Mouse (Mus musculus) forebrain, postnatal 0 days (tissue): ENCODE data around the gene Kifc1. TPM values are rescaled to one million over a fixed set of nuclear protein-coding genes. Genes with fewer than 3 reads are reported as not detected.
A peak's percentile ranks its signal among the peaks of the same experiment; 100 is the strongest.

ENCODE experiments used
- ATAC-seq: fragments of 200-750 bp; cut with Nextera tagmentation; 2 replicates; pipeline ENCODE4 v1.8.0; 2017; ENCODE audit warnings: mild to moderate bottlenecking, moderate library complexity
- DNase-seq: peaks from one replicate; pipeline ENCODE4 v3.0.0-alpha.2; 2015
- H3K27ac ChIP-seq: fragments of 300-500 bp; sonication (generic); 2 replicates; pipeline ENCODE4 v1.5.1; 2014; ENCODE audit warnings: low read depth, mild to moderate bottlenecking, antibody characterized with exemption, low read length, moderate library complexity, mixed read lengths
- H3K27me3 ChIP-seq: fragments of 300-500 bp; sonication (generic); 2 replicates; pipeline ENCODE4 v1.6.1; 2014; ENCODE audit warnings: mild to moderate bottlenecking, low read length, mixed read lengths; ENCODE audit not compliant: insufficient read depth
- H3K36me3 ChIP-seq: fragments of 300-500 bp; sonication (generic); 2 replicates; pipeline ENCODE4 v1.6.1; 2014; ENCODE audit warnings: mild to moderate bottlenecking, moderate library complexity; ENCODE audit not compliant: insufficient read depth
- H3K4me1 ChIP-seq: fragments of 300-500 bp; sonication (generic); 2 replicates; pipeline ENCODE4 v1.6.1; 2014; ENCODE audit warnings: antibody characterized with exemption; ENCODE audit not compliant: insufficient read depth
- H3K4me2 ChIP-seq: fragments of 300-500 bp; sonication (generic); 2 replicates; pipeline ENCODE4 v1.6.1; 2014; ENCODE audit warnings: low read depth, mild to moderate bottlenecking, moderate library complexity
- H3K4me3 ChIP-seq: fragments of 300-500 bp; sonication (generic); 2 replicates; pipeline ENCODE4 v1.5.1; 2014; ENCODE audit warnings: low read depth, low read length, mixed read lengths
- H3K9ac ChIP-seq: fragments of 300-500 bp; sonication (generic); 2 replicates; pipeline ENCODE4 v1.6.1; 2014; ENCODE audit warnings: mild to moderate bottlenecking
- H3K9me3 ChIP-seq: fragments of 300-500 bp; sonication (generic); 2 replicates; pipeline ENCODE4 v1.6.1; 2016; ENCODE audit warnings: low read length
- CTCF ChIP-seq: sonication (generic); IDR thresholded peaks from 2 replicates; pipeline ENCODE4 v1.5.1; 2016; ENCODE audit warnings: antibody characterized with exemption, control low read depth, low read depth
- WGBS: fragments of 180-500 bp; shearing (Covaris S2); extraction: QIAGEN DNeasy Blood & Tissue Kit; methylation state at CpG from one replicate; pipeline ENCODE4 v1.1.7; 2014; 5-methylcytosine and 5-hydroxymethylcytosine counted together
- microRNA-seq, 2 experiments: library from miRNA; unstranded; fragments of <30 nt; microRNA quantifications; one replicate each; pipeline ENCODE4; 2016
- polyA plus RNA-seq: library from polyadenylated mRNA; unstranded; fragments of >200 nt; fragmentation: Nextera tagmentation; extraction: Ambion mirVana; gene quantifications from 2 replicates; pipeline ENCODE4 v1.2.1, GENCODE M21; 2015
- total RNA-seq: library from RNA; depleted of rRNA; stranded (reverse); fragments of >200 nt; gene quantifications from 2 replicates; pipeline ENCODE4 v1.2.3, GENCODE M21; 2014; rRNA removed

Gene Kifc1
- total and polyA plus RNA-seq, 2 experiments from 2014 or later = 1.3 to 4.7 TPM

DNA sequence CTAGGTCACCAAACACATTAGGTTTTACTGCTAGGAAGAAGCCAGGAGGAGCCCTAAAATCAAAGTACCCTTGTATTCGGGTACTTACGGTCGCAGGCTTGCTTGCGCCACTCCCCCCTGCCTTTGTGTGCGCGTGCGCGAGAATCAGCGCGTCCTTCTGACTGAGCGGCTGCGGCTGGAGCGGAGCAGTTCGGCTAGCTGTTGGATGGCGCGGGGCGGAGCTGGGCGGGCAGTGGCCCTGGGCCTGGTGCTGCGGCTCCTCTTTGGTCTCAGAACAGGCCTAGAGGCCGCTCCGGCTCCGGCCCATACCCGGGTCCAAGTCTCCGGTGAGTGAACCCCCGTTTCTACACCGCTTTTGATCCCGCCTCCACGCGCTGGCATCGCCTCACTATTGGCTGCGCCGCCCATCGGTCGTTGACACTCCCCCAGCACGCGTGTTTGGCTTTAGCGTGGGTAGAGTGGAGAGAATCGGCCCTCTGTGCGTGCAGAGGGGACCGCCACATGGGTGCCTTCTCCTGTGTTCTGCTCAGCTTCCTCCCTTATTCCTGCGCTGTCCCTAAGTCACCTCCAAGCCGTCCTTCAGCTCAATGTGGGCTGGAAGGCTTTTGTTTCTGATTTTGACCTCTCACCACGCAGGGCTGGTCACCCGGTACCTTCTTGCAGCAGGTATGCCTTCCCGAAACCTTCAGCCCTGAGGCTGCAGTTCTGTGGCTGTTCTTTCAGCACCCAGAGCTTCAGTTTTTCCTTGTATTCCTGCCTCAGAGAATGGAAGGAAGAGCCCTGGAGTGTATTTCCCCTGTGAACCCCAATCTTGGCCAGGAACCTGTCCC lies 47.3 kb downstream of the Kifc1 start, which contains the start of gene Cd320:
Gene Cd320 (plus strand): TSS at position 126 of the 830 bp plus-strand sequence.
- peaks cover 17% of the 10 kb centered on the region for H3K36me3 ChIP-seq
- H3K27me3 ChIP-seq = no peaks in the 10 kb centered on the region
- peak within 1 kb of the TSS; percentile 87 for H3K4me2 ChIP-seq
- peaks cover 10% of the 10 kb centered on the region for H3K4me1 ChIP-seq
- H3K9ac ChIP-seq = peak within 1 kb of the TSS; percentile 70
- ATAC-seq (peak; percentile 97), DNase-seq (peak; percentile 96)
- no peaks in the 10 kb centered on the region for H3K9me3 ChIP-seq
- H3K27ac ChIP-seq = peak within 1 kb of the TSS; percentile 80
- WGBS = under 1% methylated on average over 45 of the region's 45 CpGs
- H3K4me3 ChIP-seq = peak within 1 kb of the TSS; percentile 74
- peak; percentile 55 for TF ChIP-seq CTCF

DNA sequence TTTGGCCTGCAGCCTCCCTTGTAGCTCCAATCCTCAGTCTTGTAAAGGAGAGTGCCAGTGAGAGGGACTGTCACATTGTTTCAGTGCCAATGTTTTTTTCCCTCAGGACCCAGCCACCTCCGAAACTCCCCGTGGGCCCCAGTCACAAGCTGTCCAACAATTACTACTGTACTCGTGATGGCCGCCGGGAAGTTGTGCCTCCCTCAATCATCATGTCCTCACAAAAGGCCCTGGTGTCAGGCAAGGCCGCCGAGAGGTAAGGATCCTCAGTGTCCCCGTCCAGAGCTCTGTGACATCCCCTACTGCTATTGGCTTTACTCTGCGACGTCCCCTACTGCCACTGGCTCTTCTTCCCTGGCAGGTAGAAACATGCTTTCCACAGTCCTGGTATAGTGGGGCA lies 60.9 kb downstream of the Kifc1 start:
- no peak for TF ChIP-seq CTCF
- H3K36me3 ChIP-seq = peaks cover 44% of the 10 kb centered on the region
- H3K27ac ChIP-seq = no peak overlapping the region
- no peak overlapping the region for H3K4me2 ChIP-seq
- H3K9me3 ChIP-seq = no peaks in the 10 kb centered on the region
- H3K27me3 ChIP-seq = no peaks in the 10 kb centered on the region
- ATAC-seq (no peak), DNase-seq (no peak)
- H3K9ac ChIP-seq = no peak overlapping the region
- no peak overlapping the region for H3K4me3 ChIP-seq
- WGBS = 82% methylated on average over 10 of the region's 10 CpGs
- H3K4me1 ChIP-seq = peaks cover 3% of the 10 kb centered on the region; the same call in 1 of the 2 replicates

DNA sequence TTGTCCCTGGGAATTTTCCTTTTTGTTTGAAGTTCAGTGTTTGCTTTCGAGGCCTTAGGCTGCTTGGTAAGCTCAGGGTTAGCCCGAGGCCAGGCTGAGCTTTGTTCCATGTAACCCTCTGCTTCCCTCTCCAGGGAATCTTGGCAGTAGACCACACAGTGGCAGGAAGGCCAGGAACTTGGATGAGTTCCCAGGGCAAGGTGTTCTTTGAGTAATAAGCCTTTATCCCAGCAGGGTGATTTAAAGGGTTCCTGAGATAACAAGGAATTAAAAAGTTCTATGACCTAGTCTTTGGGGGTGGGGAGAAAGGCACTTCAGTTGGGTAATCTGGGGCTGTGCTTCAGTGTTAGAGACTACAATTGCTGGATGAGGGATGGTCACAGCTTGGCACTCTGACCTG lies 61.6 kb downstream of the Kifc1 start:
- no peak overlapping the region for H3K27ac ChIP-seq
- H3K9ac ChIP-seq = no peak overlapping the region
- 30% methylated on average over 2 of the region's 2 CpGs for WGBS
- no peak overlapping the region for H3K4me3 ChIP-seq
- no peaks in the 10 kb centered on the region for H3K9me3 ChIP-seq
- TF ChIP-seq CTCF = no peak
- peaks cover 3% of the 10 kb centered on the region; the same call in 1 of the 2 replicates for H3K4me1 ChIP-seq
- ATAC-seq = no peak
- no peak for DNase-seq
- H3K4me2 ChIP-seq = no peak overlapping the region
- no peaks in the 10 kb centered on the region for H3K27me3 ChIP-seq
- peaks cover 38% of the 10 kb centered on the region for H3K36me3 ChIP-seq

DNA sequence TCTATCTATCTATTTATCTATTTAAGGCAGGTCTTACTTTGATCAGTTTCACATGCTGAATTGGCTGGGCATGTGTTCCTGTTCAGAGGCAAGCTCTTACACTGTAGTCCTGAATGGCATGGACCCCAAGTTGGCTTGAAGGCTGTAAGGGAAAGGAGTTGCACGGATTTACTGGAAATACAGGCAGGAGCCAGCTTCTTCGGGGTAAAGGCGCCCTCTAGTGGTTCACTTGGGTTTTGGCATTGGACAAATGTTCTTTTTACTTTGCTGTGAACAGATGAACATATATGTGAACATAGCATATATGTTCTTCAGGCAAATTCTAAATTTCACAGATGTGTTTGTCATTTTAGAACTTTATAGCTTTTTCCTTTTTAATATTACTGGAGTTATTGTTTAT lies 63.6 kb downstream of the Kifc1 start:
- peak; percentile 86 for DNase-seq
- WGBS = 2% methylated on average over 3 of the region's 3 CpGs

More for the DNA sequence above, 63.6 kb downstream of the Kifc1 start:
- Histone ChIP-seq H3K27me3 (no peaks in the 10 kb centered on the region), H3K4me2 (no peak overlapping the region), H3K36me3 (peaks cover 34% of the 10 kb centered on the region), H3K9me3 (no peaks in the 10 kb centered on the region), H3K9ac (no peak overlapping the region), H3K27ac (no peak overlapping the region), H3K4me3 (no peak overlapping the region), H3K4me1 (peaks cover 13% of the 10 kb centered on the region)
- TF ChIP-seq CTCF = peak; percentile 89
- peak; percentile 14; the same call in 1 of the 2 replicates for ATAC-seq

Small RNAs within 50 kb of the gene (microRNA-seq; reads per million reads assigned to microRNA genes)
- gene Gm27740 = 0 reads per million in 2 experiments

Other genes with a start within 250 kb of the Kifc1 start
- 73.6 and 87.1 TPM in 2 replicates for gene Hnrnpm, start 203.8 kb downstream of the Kifc1 start, total RNA-seq
- 135 and 151 TPM in 2 replicates for gene Hnrnpm, start 203.8 kb downstream of the Kifc1 start, polyA plus RNA-seq
- 96.5 and 102 TPM in 2 replicates for gene March2, start 172.0 kb downstream of the Kifc1 start, total RNA-seq
- gene March2, start 172.0 kb downstream of the Kifc1 start, polyA plus RNA-seq = 72.5 and 77.6 TPM in 2 replicates
- 78.1 and 106 TPM in 2 replicates for gene Rab11b, start 130.1 kb downstream of the Kifc1 start, total RNA-seq
- gene Rab11b, start 130.1 kb downstream of the Kifc1 start, polyA plus RNA-seq = 527 and 560 TPM in 2 replicates
- gene Angptl4, start 108.8 kb downstream of the Kifc1 start, total RNA-seq = 13.2 and 17.2 TPM in 2 replicates
- 24.4 and 25.2 TPM in 2 replicates for gene Angptl4, start 108.8 kb downstream of the Kifc1 start, polyA plus RNA-seq
- gene Kank3, start 80.1 kb downstream of the Kifc1 start, total RNA-seq = 36.5 and 42.7 TPM in 2 replicates
- 35.8 and 43.4 TPM in 2 replicates for gene Kank3, start 80.1 kb downstream of the Kifc1 start, polyA plus RNA-seq
- 589 and 1,055 TPM in 2 replicates for gene Rps28, start 66.1 kb downstream of the Kifc1 start, total RNA-seq
- 603 and 823 TPM in 2 replicates for gene Rps28, start 66.1 kb downstream of the Kifc1 start, polyA plus RNA-seq
- 258 and 291 TPM in 2 replicates for gene Ndufa7, start 66.1 kb downstream of the Kifc1 start, total RNA-seq
- gene Ndufa7, start 66.1 kb downstream of the Kifc1 start, polyA plus RNA-seq = 529 and 626 TPM in 2 replicates
- gene Cd320, start 47.6 kb downstream of the Kifc1 start, total RNA-seq = 17.2 and 27.5 TPM in 2 replicates
- 50.3 and 53.6 TPM in 2 replicates for gene Cd320, start 47.6 kb downstream of the Kifc1 start, polyA plus RNA-seq
- not detected in 2 replicates for gene Gm7029, start 16.8 kb downstream of the Kifc1 start, total RNA-seq
- not detected in 2 replicates for gene Gm7029, start 16.8 kb downstream of the Kifc1 start, polyA plus RNA-seq
- gene Platr17, start 14.5 kb upstream of the Kifc1 start, total RNA-seq = not detected in 2 replicates
- 1.9 and 2.0 TPM in 2 replicates for gene Platr17, start 14.5 kb upstream of the Kifc1 start, polyA plus RNA-seq
- gene Daxx, start 18.8 kb upstream of the Kifc1 start, total RNA-seq = 70.4 and 77.1 TPM in 2 replicates
- 41.5 and 45.2 TPM in 2 replicates for gene Daxx, start 18.8 kb upstream of the Kifc1 start, polyA plus RNA-seq
- 27.2 and 36.0 TPM in 2 replicates for gene Tapbp, start 25.2 kb upstream of the Kifc1 start, total RNA-seq
- gene Tapbp, start 25.2 kb upstream of the Kifc1 start, polyA plus RNA-seq = 25.0 and 26.2 TPM in 2 replicates
- 34.4 and 44.0 TPM in 2 replicates for gene Zbtb22, start 25.2 kb upstream of the Kifc1 start, total RNA-seq
- gene Zbtb22, start 25.2 kb upstream of the Kifc1 start, polyA plus RNA-seq = 20.4 and 22.3 TPM in 2 replicates
- gene Rgl2, start 38.9 kb upstream of the Kifc1 start, total RNA-seq = 75.7 and 76.3 TPM in 2 replicates
- gene Rgl2, start 38.9 kb upstream of the Kifc1 start, polyA plus RNA-seq = 24.1 and 27.1 TPM in 2 replicates
- 57.0 and 78.4 TPM in 2 replicates for gene Pfdn6, start 49.7 kb upstream of the Kifc1 start, total RNA-seq
- gene Pfdn6, start 49.7 kb upstream of the Kifc1 start, polyA plus RNA-seq = 173 and 185 TPM in 2 replicates
- gene Wdr46, start 50.0 kb upstream of the Kifc1 start, total RNA-seq = 18.9 and 21.9 TPM in 2 replicates
- 15.9 and 23.2 TPM in 2 replicates for gene Wdr46, start 50.0 kb upstream of the Kifc1 start, polyA plus RNA-seq
- gene B3galt4, start 60.8 kb upstream of the Kifc1 start, total RNA-seq = 11.5 and 11.7 TPM in 2 replicates
- 8.3 and 9.8 TPM in 2 replicates for gene B3galt4, start 60.8 kb upstream of the Kifc1 start, polyA plus RNA-seq
- gene Vps52, start 65.2 kb upstream of the Kifc1 start, total RNA-seq = 46.2 and 46.8 TPM in 2 replicates
- 59.6 and 66.1 TPM in 2 replicates for gene Vps52, start 65.2 kb upstream of the Kifc1 start, polyA plus RNA-seq
- 1,357 and 2,159 TPM in 2 replicates for gene Rps18, start 65.3 kb upstream of the Kifc1 start, total RNA-seq
- 876 and 1,153 TPM in 2 replicates for gene Rps18, start 65.3 kb upstream of the Kifc1 start, polyA plus RNA-seq
- gene H2-K1, start 109.7 kb upstream of the Kifc1 start, total RNA-seq = 14.3 and 21.9 TPM in 2 replicates
- 17.3 and 21.2 TPM in 2 replicates for gene H2-K1, start 109.7 kb upstream of the Kifc1 start, polyA plus RNA-seq
- 20.7 and 21.4 TPM in 2 replicates for gene Ring1, start 134.0 kb upstream of the Kifc1 start, total RNA-seq
- gene Ring1, start 134.0 kb upstream of the Kifc1 start, polyA plus RNA-seq = 15.7 and 19.0 TPM in 2 replicates
- gene H2-Ke6, start 137.4 kb upstream of the Kifc1 start, total RNA-seq = 39.1 and 58.0 TPM in 2 replicates
- 54.6 and 55.7 TPM in 2 replicates for gene H2-Ke6, start 137.4 kb upstream of the Kifc1 start, polyA plus RNA-seq
- 126 and 161 TPM in 2 replicates for gene Slc39a7, start 141.0 kb upstream of the Kifc1 start, total RNA-seq
- 124 and 138 TPM in 2 replicates for gene Slc39a7, start 141.0 kb upstream of the Kifc1 start, polyA plus RNA-seq
- gene Rxrb, start 141.2 kb upstream of the Kifc1 start, total RNA-seq = 56.2 and 60.8 TPM in 2 replicates
- 58.1 and 58.4 TPM in 2 replicates for gene Rxrb, start 141.2 kb upstream of the Kifc1 start, polyA plus RNA-seq
- 10.2 and 28.0 TPM in 2 replicates for gene Col11a2, start 148.8 kb upstream of the Kifc1 start, total RNA-seq
- 1.2 and 2.1 TPM in 2 replicates for gene Col11a2, start 148.8 kb upstream of the Kifc1 start, polyA plus RNA-seq
- gene H2-Oa, start 201.7 kb upstream of the Kifc1 start, total RNA-seq = not detected in 2 replicates
- gene H2-Oa, start 201.7 kb upstream of the Kifc1 start, polyA plus RNA-seq = 0.13 TPM in 1 of 2 replicates, not detected in the other
- 21.5 and 25.7 TPM in 2 replicates for gene H2-DMa, start 228.9 kb upstream of the Kifc1 start, total RNA-seq
- gene H2-DMa, start 228.9 kb upstream of the Kifc1 start, polyA plus RNA-seq = 19.2 and 23.5 TPM in 2 replicates
- gene Brd2, start 232.0 kb upstream of the Kifc1 start, total RNA-seq = 191 and 219 TPM in 2 replicates
- gene Brd2, start 232.0 kb upstream of the Kifc1 start, polyA plus RNA-seq = 122 and 129 TPM in 2 replicates